Mouse (Mus musculus) heart, postnatal 0 days (tissue): ENCODE measurements around the gene Dgkb.

ENCODE experiments used
- CTCF ChIP-seq: IDR thresholded peaks from 2 replicates; pipeline ENCODE4 v1.5.1; 2016; ENCODE audit warnings: antibody characterized with exemption, control low read depth, low read depth
- EP300 ChIP-seq: IDR thresholded peaks from 2 replicates; pipeline ENCODE4 v1.6.1; 2016; ENCODE audit warnings: antibody characterized with exemption, low read depth

- TF ChIP-seq EP300 (no peak), CTCF (no peak)
Measured at GRCm38 (mm10) chr12:38352481-38352880, 535.0 kb downstream of the Dgkb start.
